Mouse (Mus musculus) E14TG2a.4 (cell line): ENCODE measurements at regions not wholly inside any gene's neighbourhood (a gene's known extent, or its start where the extent isn't known, plus 50 kb on each side); places are given as distances from the start of the nearest gene placed in this dataset.

Experiments
- CTCF ChIP-seq: conservative IDR thresholded peaks from 2 replicates; pipeline ENCODE4 v1.5.1; 2014; ENCODE audit warnings: low read length
- POU5F1 ChIP-seq: IDR thresholded peaks from 2 replicates; pipeline ENCODE4 v1.6.1; 2014; ENCODE audit warnings: low read length, borderline replicate concordance

DNA sequence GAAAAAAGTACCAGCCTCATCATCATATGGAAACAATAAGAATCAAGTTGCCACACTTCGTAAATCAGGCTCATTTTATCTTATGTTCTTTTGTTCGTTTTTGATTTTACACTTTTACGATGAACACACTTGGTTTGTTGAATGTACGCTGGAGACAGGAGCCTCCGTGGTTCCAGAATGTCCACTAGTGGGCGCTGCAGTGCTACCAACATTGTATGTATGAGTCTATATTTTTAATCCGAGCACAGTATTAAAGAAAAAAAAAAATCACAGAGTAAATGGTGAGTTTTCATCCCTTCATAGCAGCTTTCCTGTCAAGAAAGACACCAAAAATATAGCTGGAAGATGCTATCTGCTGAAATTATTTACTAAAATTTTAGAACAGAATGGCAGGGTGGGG lies 60.6 kb upstream of the Zfhx3 start:
- TF ChIP-seq CTCF (peak; percentile 98), POU5F1 (no peak)
